Mouse (Mus musculus): ENCODE data around the gene 6430571L13Rik. TPM values are rescaled to one million over a fixed set of nuclear protein-coding genes. Genes with fewer than 3 reads are reported as not detected.

Gene 6430571L13Rik
- polyA plus RNA-seq, 1 experiment from 2014 or later: 1.4 TPM

- 77% methylated on average over 8 of the region's 8 CpGs for WGBS
- H3K27ac ChIP-seq: no peak overlapping the region
- H3K4me2 ChIP-seq (replicated peaks): no peak overlapping the region
- ATAC-seq (ENCODE audit: insufficient number of reproducible peaks, insufficient read depth, low FRiP score, low TSS enrichment): no peak
- H3K27me3 ChIP-seq: peaks cover 12% of the 10 kb centered on the region; the same call in 1 of the 2 replicates
- H3K4me3 ChIP-seq: no peak overlapping the region
- H3K4me1 ChIP-seq: peaks cover 5% of the 10 kb centered on the region; the same call in 1 of the 2 replicates
- no peaks in the 10 kb centered on the region for H3K36me3 ChIP-seq
- no peak overlapping the region for H3K9ac ChIP-seq
- no peaks in the 10 kb centered on the region for H3K9me3 ChIP-seq
Measured at GRCm38 (mm10) chr9:107343146-107343943, 2.9 kb downstream of the 6430571L13Rik start.

- Histone ChIP-seq H3K9ac (no peak overlapping the region), H3K4me2 (replicated peaks) (no peak overlapping the region), H3K4me3 (no peak overlapping the region), H3K36me3 (no peaks in the 10 kb centered on the region), H3K27ac (no peak overlapping the region), H3K4me1 (no peaks in the 10 kb centered on the region), H3K27me3 (peaks cover 12% of the 10 kb centered on the region; the same call in 1 of the 2 replicates), H3K9me3 (no peaks in the 10 kb centered on the region)
- 71% methylated on average over 6 of the region's 6 CpGs for WGBS
- ATAC-seq (ENCODE audit: insufficient number of reproducible peaks, insufficient read depth, low FRiP score, low TSS enrichment): no peak
Measured at GRCm38 (mm10) chr9:107344027-107344426, 3.6 kb downstream of the 6430571L13Rik start.

GRCm38 (mm10) chr9:107346081-107346480 lies 5.7 kb downstream of the 6430571L13Rik start:
- Histone ChIP-seq H3K9ac (no peak overlapping the region), H3K4me3 (no peak overlapping the region), H3K4me1 (no peaks in the 10 kb centered on the region), H3K36me3 (no peaks in the 10 kb centered on the region), H3K27me3 (peaks cover 12% of the 10 kb centered on the region; the same call in 1 of the 2 replicates), H3K27ac (no peak overlapping the region), H3K4me2 (replicated peaks) (no peak overlapping the region), H3K9me3 (no peaks in the 10 kb centered on the region)
- 87% methylated on average over 8 of the region's 8 CpGs for WGBS
- no peak for ATAC-seq (ENCODE audit: insufficient number of reproducible peaks, insufficient read depth, low FRiP score, low TSS enrichment)

GRCm38 (mm10) chr9:107347586-107348183 lies 7.3 kb downstream of the 6430571L13Rik start:
- Histone ChIP-seq H3K4me3 (no peak overlapping the region), H3K4me1 (no peaks in the 10 kb centered on the region), H3K36me3 (no peaks in the 10 kb centered on the region), H3K4me2 (replicated peaks) (no peak overlapping the region), H3K27ac (no peak overlapping the region), H3K27me3 (0 out of 2 replicates have a peak, but pooled peaks cover 3% of the 10 kb centered on the region), H3K9me3 (no peaks in the 10 kb centered on the region), H3K9ac (no peak overlapping the region)
- no peak for ATAC-seq (ENCODE audit: insufficient number of reproducible peaks, insufficient read depth, low FRiP score, low TSS enrichment)
- WGBS: 72% methylated on average over 9 of the region's 9 CpGs

DNA sequence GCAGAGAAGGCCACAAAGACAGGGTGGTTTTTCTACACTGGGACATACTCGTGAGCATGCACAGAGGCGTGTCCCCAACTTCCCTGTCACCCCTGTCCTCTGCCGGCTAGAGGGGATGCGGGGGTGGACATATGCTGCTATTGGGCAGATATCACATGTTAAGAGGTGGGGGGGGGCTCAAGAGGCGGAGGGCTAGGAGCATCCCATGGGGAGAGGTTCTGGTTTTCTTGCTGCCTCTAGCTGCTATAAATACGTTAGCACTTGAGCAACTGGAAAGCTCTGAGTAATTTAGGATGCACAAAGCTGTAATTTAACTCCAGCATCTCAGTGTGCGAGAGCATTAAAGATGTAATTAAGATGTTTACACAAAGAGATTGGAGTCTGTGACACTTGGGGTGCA lies 8.9 kb downstream of the 6430571L13Rik start:
- H3K4me3 ChIP-seq: no peak overlapping the region
- no peaks in the 10 kb centered on the region for H3K27me3 ChIP-seq
- no peaks in the 10 kb centered on the region for H3K4me1 ChIP-seq
- no peaks in the 10 kb centered on the region for H3K9me3 ChIP-seq
- H3K4me2 ChIP-seq (replicated peaks): no peak overlapping the region
- H3K27ac ChIP-seq: no peak overlapping the region
- 54% methylated on average over 7 of the region's 7 CpGs for WGBS
- ATAC-seq (ENCODE audit: insufficient number of reproducible peaks, insufficient read depth, low FRiP score, low TSS enrichment): no peak
- H3K36me3 ChIP-seq: no peaks in the 10 kb centered on the region
- no peak overlapping the region for H3K9ac ChIP-seq

DNA sequence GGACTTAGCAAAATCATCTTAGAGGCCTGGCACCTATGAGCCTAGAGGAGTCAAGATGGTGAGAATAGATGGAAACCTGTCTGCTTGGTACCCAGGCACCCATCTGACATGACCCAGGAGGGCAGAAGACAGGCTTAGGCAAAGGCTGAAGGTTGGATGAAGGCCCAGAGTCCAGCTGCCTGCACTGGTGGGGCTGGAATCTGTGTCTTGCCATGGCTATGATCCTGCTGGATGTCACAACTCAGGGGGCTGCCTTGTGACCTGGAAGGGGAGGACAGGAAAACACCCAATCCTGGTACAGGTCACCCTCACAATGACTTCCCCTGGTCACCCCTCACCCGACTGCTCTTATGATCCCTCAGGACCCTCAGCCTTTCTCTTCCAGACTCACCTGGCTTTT lies 14.4 kb downstream of the 6430571L13Rik start:
- no peak overlapping the region for H3K9ac ChIP-seq
- 76% methylated on average over 1 of the region's 1 CpGs for WGBS
- ATAC-seq (ENCODE audit: insufficient number of reproducible peaks, insufficient read depth, low FRiP score, low TSS enrichment): no peak
- H3K9me3 ChIP-seq: no peaks in the 10 kb centered on the region
- H3K4me2 ChIP-seq (replicated peaks): no peak overlapping the region
- no peaks in the 10 kb centered on the region for H3K4me1 ChIP-seq
- H3K4me3 ChIP-seq: no peak overlapping the region
- no peak overlapping the region for H3K27ac ChIP-seq
- no peaks in the 10 kb centered on the region for H3K36me3 ChIP-seq
- H3K27me3 ChIP-seq: no peaks in the 10 kb centered on the region

- Histone ChIP-seq H3K36me3 (no peaks in the 10 kb centered on the region), H3K9me3 (no peaks in the 10 kb centered on the region), H3K27ac (no peak overlapping the region), H3K4me1 (0 out of 2 replicates have a peak, but pooled peaks cover 4% of the 10 kb centered on the region), H3K4me3 (no peak overlapping the region), H3K9ac (no peak overlapping the region), H3K27me3 (no peaks in the 10 kb centered on the region), H3K4me2 (replicated peaks) (no peak overlapping the region)
- 44% methylated on average over 6 of the region's 7 CpGs for WGBS
- ATAC-seq (ENCODE audit: insufficient number of reproducible peaks, insufficient read depth, low FRiP score, low TSS enrichment): no peak
Measured at GRCm38 (mm10) chr9:107355870-107356765, 15.7 kb downstream of the 6430571L13Rik start.

DNA sequence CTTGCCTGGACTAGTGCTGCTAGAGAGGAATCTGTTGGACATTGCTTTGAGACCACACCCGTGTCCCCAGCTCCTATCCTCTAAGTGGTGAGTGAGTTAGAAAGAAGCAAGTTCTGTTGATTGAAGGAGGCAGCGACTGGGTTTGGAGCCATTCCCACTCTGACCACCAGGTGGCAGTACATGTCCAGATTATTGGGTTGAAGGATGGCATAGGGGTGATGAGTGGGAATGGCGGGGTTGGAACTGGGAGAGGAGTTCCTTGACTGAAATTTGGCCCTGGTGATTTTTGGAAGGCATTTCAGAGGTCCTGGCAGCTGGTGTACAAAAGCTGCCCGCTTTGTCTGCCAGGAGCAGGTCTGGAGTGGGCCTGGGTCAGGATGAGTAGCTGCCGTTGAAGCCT lies 17.2 kb downstream of the 6430571L13Rik start:
- Histone ChIP-seq H3K9me3 (no peaks in the 10 kb centered on the region), H3K4me3 (no peak overlapping the region), H3K9ac (no peak overlapping the region), H3K4me2 (replicated peaks) (no peak overlapping the region), H3K27ac (no peak overlapping the region), H3K4me1 (0 out of 2 replicates have a peak, but pooled peaks cover 7% of the 10 kb centered on the region), H3K36me3 (no peaks in the 10 kb centered on the region), H3K27me3 (no peaks in the 10 kb centered on the region)
- ATAC-seq (ENCODE audit: insufficient number of reproducible peaks, insufficient read depth, low FRiP score, low TSS enrichment): no peak
- 19% methylated on average over 5 of the region's 5 CpGs for WGBS

- H3K27ac ChIP-seq: no peak overlapping the region
- no peak overlapping the region for H3K4me3 ChIP-seq
- no peaks in the 10 kb centered on the region for H3K9me3 ChIP-seq
- H3K27me3 ChIP-seq: 0 out of 2 replicates have a peak, but pooled peaks cover 5% of the 10 kb centered on the region
- 0 out of 2 replicates have a peak, but pooled peaks cover 7% of the 10 kb centered on the region for H3K4me1 ChIP-seq
- H3K9ac ChIP-seq: no peak overlapping the region
- 18% methylated on average over 3 of the region's 3 CpGs for WGBS
- no peak for ATAC-seq (ENCODE audit: insufficient number of reproducible peaks, insufficient read depth, low FRiP score, low TSS enrichment)
- H3K36me3 ChIP-seq: no peaks in the 10 kb centered on the region
- no peak overlapping the region for H3K4me2 ChIP-seq (replicated peaks)
Measured at GRCm38 (mm10) chr9:107360989-107361388, 20.6 kb downstream of the 6430571L13Rik start.

- H3K4me3 ChIP-seq: no peak overlapping the region
- 0 out of 2 replicates have a peak, but pooled peaks cover 12% of the 10 kb centered on the region for H3K27me3 ChIP-seq
- no peak for ATAC-seq (ENCODE audit: insufficient number of reproducible peaks, insufficient read depth, low FRiP score, low TSS enrichment)
- H3K4me1 ChIP-seq: no peaks in the 10 kb centered on the region
- no peaks in the 10 kb centered on the region for H3K36me3 ChIP-seq
- H3K9me3 ChIP-seq: no peaks in the 10 kb centered on the region
- WGBS: 5% methylated on average over 3 of the region's 3 CpGs
- no peak overlapping the region for H3K9ac ChIP-seq
- H3K27ac ChIP-seq: no peak overlapping the region
- no peak overlapping the region for H3K4me2 ChIP-seq (replicated peaks)
Measured at GRCm38 (mm10) chr9:107366644-107367043, 26.2 kb downstream of the 6430571L13Rik start.

DNA sequence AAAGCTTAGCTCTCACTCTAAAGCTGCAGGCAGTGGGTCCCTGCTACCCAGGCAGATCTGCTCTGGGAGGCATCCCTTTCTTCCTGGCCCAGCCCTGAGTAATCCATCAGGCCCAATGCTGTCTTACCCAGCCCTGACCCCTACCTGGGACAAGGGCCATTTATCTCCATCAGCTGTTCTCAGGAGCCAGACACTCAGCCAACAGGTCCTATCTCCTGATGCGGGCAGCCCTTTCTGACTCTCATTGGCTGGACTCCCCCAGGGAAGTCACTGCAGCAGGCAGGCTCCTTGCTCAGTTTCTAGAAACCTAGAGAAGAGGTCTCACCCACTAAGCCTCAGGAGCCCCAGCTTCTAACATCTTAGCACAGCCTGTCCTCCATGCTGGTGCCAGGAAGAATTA lies 27.9 kb downstream of the 6430571L13Rik start:
- no peak overlapping the region for H3K27ac ChIP-seq
- 86% methylated on average over 1 of the region's 1 CpGs for WGBS

More for the DNA sequence above, 27.9 kb downstream of the 6430571L13Rik start:
- H3K9me3 ChIP-seq: no peaks in the 10 kb centered on the region
- H3K27me3 ChIP-seq: 0 out of 2 replicates have a peak, but pooled peaks cover 15% of the 10 kb centered on the region
- H3K4me1 ChIP-seq: no peaks in the 10 kb centered on the region
- no peak overlapping the region for H3K4me2 ChIP-seq (replicated peaks)
- no peak for ATAC-seq (ENCODE audit: insufficient number of reproducible peaks, insufficient read depth, low FRiP score, low TSS enrichment)
- no peaks in the 10 kb centered on the region for H3K36me3 ChIP-seq
- H3K4me3 ChIP-seq: no peak overlapping the region
- no peak overlapping the region for H3K9ac ChIP-seq

Data from embryonic facial prominence, embryonic 12.5 days (tissue).